Mouse (Mus musculus): ENCODE results near the gene Zkscan6. TPM values are rescaled to one million over a fixed set of nuclear protein-coding genes. Genes with fewer than 3 reads are reported as not detected.

Zkscan6 gene
- polyA plus RNA-seq, 1 experiment = 6.4 TPM

- Histone ChIP-seq H3K79me2 (ENCODE audit: control insufficient read depth, insufficient read depth) (no peaks in the 10 kb centered on the region), H3K36me3 (ENCODE audit: control insufficient read depth, insufficient read depth) (peaks cover 36% of the 10 kb centered on the region), H3K4me2 (ENCODE audit: low read depth) (no peak overlapping the region), H3K27me3 (ENCODE audit: control insufficient read depth, insufficient read depth, insufficient read length) (no peaks in the 10 kb centered on the region), H3K4me3 (no peak overlapping the region), H3ac (ENCODE audit: control insufficient read depth, insufficient read length) (no peak overlapping the region)
- no peak for TF ChIP-seq REST (IDR thresholded peaks at IDR 0.05; ENCODE audit: insufficient read depth, insufficient read length)
- TF ChIP-seq TCF12 (IDR thresholded peaks at IDR 0.05; ENCODE audit: insufficient read depth, poor library complexity, severe bottlenecking) = no peak
- no peak for TF ChIP-seq MAX (IDR thresholded peaks at IDR 0.05; ENCODE audit: low read depth)
- TF ChIP-seq MYOG (IDR thresholded peaks at IDR 0.05; ENCODE audit: control insufficient read depth in 1 of 3, insufficient read depth in 1 of 3, insufficient read length in 2 of 3, low read depth in 2 of 3) = no peak
- TF ChIP-seq TCF3 (IDR thresholded peaks at IDR 0.05; ENCODE audit: insufficient read length, low read depth) = no peak
- no peak for TF ChIP-seq POLR2AphosphoS2 (IDR thresholded peaks at IDR 0.05; ENCODE audit: insufficient read length, low read depth)
These were observed 13.9 kb downstream of the Zkscan6 start for GRCm38 (mm10) chr11:65820877-65821276.

- Histone ChIP-seq H3ac (ENCODE audit: control insufficient read depth, insufficient read length) (no peak overlapping the region), H3K4me2 (ENCODE audit: low read depth) (no peak overlapping the region), H3K27me3 (ENCODE audit: control insufficient read depth, insufficient read depth, insufficient read length) (no peaks in the 10 kb centered on the region), H3K36me3 (ENCODE audit: control insufficient read depth, insufficient read depth) (peaks cover 46% of the 10 kb centered on the region), H3K79me2 (ENCODE audit: control insufficient read depth, insufficient read depth) (no peaks in the 10 kb centered on the region), H3K4me3 (no peak overlapping the region)
- TF ChIP-seq E2F4 (IDR thresholded peaks at IDR 0.05; ENCODE audit: insufficient read depth) = no peak
- no peak for TF ChIP-seq MYOG (IDR thresholded peaks at IDR 0.05; ENCODE audit: control insufficient read depth in 1 of 3, insufficient read depth in 1 of 3, insufficient read length in 2 of 3, low read depth in 2 of 3)
- TF ChIP-seq TCF3 (IDR thresholded peaks at IDR 0.05; ENCODE audit: insufficient read length, low read depth) = no peak
- TF ChIP-seq MYOD1 (IDR thresholded peaks at IDR 0.05; ENCODE audit: control insufficient read depth in 1 of 3, insufficient read length in 2 of 3, low read depth in 2 of 3) = no peak
- TF ChIP-seq USF1 (IDR thresholded peaks at IDR 0.05; ENCODE audit: low read depth) = no peak
- TF ChIP-seq MAX (IDR thresholded peaks at IDR 0.05; ENCODE audit: low read depth) = no peak
- no peak for TF ChIP-seq REST (IDR thresholded peaks at IDR 0.05; ENCODE audit: insufficient read depth, insufficient read length)
These were observed 17.6 kb downstream of the Zkscan6 start for GRCm38 (mm10) chr11:65824556-65824955.

- H3K4me3 ChIP-seq = no peak overlapping the region
- no peaks in the 10 kb centered on the region for H3K79me2 ChIP-seq (ENCODE audit: control insufficient read depth, insufficient read depth)
- no peak overlapping the region for H3ac ChIP-seq (ENCODE audit: control insufficient read depth, insufficient read length)
- H3K27me3 ChIP-seq (ENCODE audit: control insufficient read depth, insufficient read depth, insufficient read length) = no peaks in the 10 kb centered on the region
- TF ChIP-seq POLR2AphosphoS2 (IDR thresholded peaks at IDR 0.05; ENCODE audit: insufficient read length, low read depth) (no peak), REST (IDR thresholded peaks at IDR 0.05; ENCODE audit: insufficient read depth, insufficient read length) (no peak), CEBPB (IDR thresholded peaks at IDR 0.05; ENCODE audit: insufficient read depth, poor library complexity, severe bottlenecking) (no peak), TCF3 (IDR thresholded peaks at IDR 0.05; ENCODE audit: insufficient read length, low read depth) (no peak), USF1 (IDR thresholded peaks at IDR 0.05; ENCODE audit: low read depth) (no peak), TCF12 (IDR thresholded peaks at IDR 0.05; ENCODE audit: insufficient read depth, poor library complexity, severe bottlenecking) (no peak), E2F4 (IDR thresholded peaks at IDR 0.05; ENCODE audit: insufficient read depth) (no peak), POLR2A (IDR thresholded peaks at IDR 0.05; ENCODE audit: insufficient read length, low read depth) (no peak), SRF (IDR thresholded peaks at IDR 0.05; ENCODE audit: control insufficient read depth, insufficient read length, low read depth) (no peak), MYOG (IDR thresholded peaks at IDR 0.05; ENCODE audit: control insufficient read depth in 1 of 3, insufficient read depth in 1 of 3, insufficient read length in 2 of 3, low read depth in 2 of 3) (no peak)
- no peak overlapping the region for H3K4me2 ChIP-seq (ENCODE audit: low read depth)
- H3K36me3 ChIP-seq (ENCODE audit: control insufficient read depth, insufficient read depth) = no peaks in the 10 kb centered on the region
These were observed 32.0 kb downstream of the Zkscan6 start for GRCm38 (mm10) chr11:65838999-65839398.

- TF ChIP-seq CEBPB (IDR thresholded peaks at IDR 0.05; ENCODE audit: insufficient read depth, poor library complexity, severe bottlenecking) (no peak), SRF (IDR thresholded peaks at IDR 0.05; ENCODE audit: control insufficient read depth, insufficient read length, low read depth) (no peak), POLR2AphosphoS2 (IDR thresholded peaks at IDR 0.05; ENCODE audit: insufficient read length, low read depth) (no peak), REST (IDR thresholded peaks at IDR 0.05; ENCODE audit: insufficient read depth, insufficient read length) (no peak), TCF3 (IDR thresholded peaks at IDR 0.05; ENCODE audit: insufficient read length, low read depth) (no peak), MYOD1 (IDR thresholded peaks at IDR 0.05; ENCODE audit: control insufficient read depth in 1 of 3, insufficient read length in 2 of 3, low read depth in 2 of 3) (no peak)
These were observed 39.5 kb downstream of the Zkscan6 start for GRCm38 (mm10) chr11:65846446-65846845.

GRCm38 (mm10) chr11:65852066-65852465 is 45.1 kb downstream of the Zkscan6 start:
- no peaks in the 10 kb centered on the region for H3K79me2 ChIP-seq (ENCODE audit: control insufficient read depth, insufficient read depth)
- peaks cover 3% of the 10 kb centered on the region for H3K27me3 ChIP-seq (ENCODE audit: control insufficient read depth, insufficient read depth, insufficient read length)
- H3K4me3 ChIP-seq = no peak overlapping the region
- H3K36me3 ChIP-seq (ENCODE audit: control insufficient read depth, insufficient read depth) = no peaks in the 10 kb centered on the region
- no peak overlapping the region for H3K4me2 ChIP-seq (ENCODE audit: low read depth)
- no peak for TF ChIP-seq TCF3 (IDR thresholded peaks at IDR 0.05; ENCODE audit: insufficient read length, low read depth)
- TF ChIP-seq MYOD1 (IDR thresholded peaks at IDR 0.05; ENCODE audit: control insufficient read depth in 1 of 3, insufficient read length in 2 of 3, low read depth in 2 of 3) = no peak
- TF ChIP-seq CEBPB (IDR thresholded peaks at IDR 0.05; ENCODE audit: insufficient read depth, poor library complexity, severe bottlenecking) = no peak
- no peak for TF ChIP-seq POLR2A (IDR thresholded peaks at IDR 0.05; ENCODE audit: insufficient read length, low read depth)
- no peak overlapping the region for H3ac ChIP-seq (ENCODE audit: control insufficient read depth, insufficient read length)

More at GRCm38 (mm10) chr11:65846446-65846845, 39.5 kb downstream of the Zkscan6 start:
- H3K27me3 ChIP-seq (ENCODE audit: control insufficient read depth, insufficient read depth, insufficient read length) = no peaks in the 10 kb centered on the region
- H3K4me2 ChIP-seq (ENCODE audit: low read depth) = no peak overlapping the region
- H3K36me3 ChIP-seq (ENCODE audit: control insufficient read depth, insufficient read depth) = no peaks in the 10 kb centered on the region
- no peaks in the 10 kb centered on the region for H3K79me2 ChIP-seq (ENCODE audit: control insufficient read depth, insufficient read depth)
- H3K4me3 ChIP-seq = no peak overlapping the region
- no peak overlapping the region for H3ac ChIP-seq (ENCODE audit: control insufficient read depth, insufficient read length)
